Mouse (Mus musculus) midbrain, postnatal 0 days (tissue): Measurements from ENCODE around the gene Ttc23l. TPM values are rescaled to one million over a fixed set of nuclear protein-coding genes. Genes with fewer than 3 reads are reported as not detected.
"Not testable (repeated sequence)": the region's sequence is repeated elsewhere in the genome, so short reads cannot be mapped to it uniquely, and the experiment has no call there.

Experiments used
- ATAC-seq: fragments of 200-750 bp; cut with Nextera tagmentation; 2 replicates; pipeline ENCODE4 v1.8.0; 2017; ENCODE audit warnings: moderate number of reproducible peaks, mild to moderate bottlenecking, moderate TSS enrichment, moderate library complexity; ENCODE audit not compliant: low FRiP score
- DNase-seq: peaks from one replicate; pipeline ENCODE4 v3.0.0-alpha.2; 2015; ENCODE audit warnings: low spot score
- H3K27ac ChIP-seq: fragments of 300-500 bp; sonication (generic); 2 replicates; pipeline ENCODE4 v1.5.1; 2014; ENCODE audit warnings: low read depth, mild to moderate bottlenecking, low read length, mixed read lengths
- H3K27me3 ChIP-seq: fragments of 300-500 bp; sonication (generic); 2 replicates; pipeline ENCODE4 v1.6.1; 2014; ENCODE audit warnings: low read length, control low read depth, mixed read lengths; ENCODE audit not compliant: insufficient read depth
- H3K36me3 ChIP-seq: fragments of 300-500 bp; sonication (generic); 2 replicates; pipeline ENCODE4 v1.6.1; 2014; ENCODE audit warnings: low read length, control low read depth, mixed read lengths; ENCODE audit not compliant: insufficient read depth
- H3K4me1 ChIP-seq: fragments of 300-500 bp; sonication (generic); 2 replicates; pipeline ENCODE4 v1.6.1; 2014; ENCODE audit warnings: mild to moderate bottlenecking, control low read depth, antibody characterized with exemption, low read length, mixed read lengths; ENCODE audit not compliant: insufficient read depth
- H3K4me2 ChIP-seq: fragments of 300-500 bp; sonication (generic); 2 replicates; pipeline ENCODE4 v1.6.1; 2014; ENCODE audit warnings: low read depth, mild to moderate bottlenecking, low read length, mixed read lengths; ENCODE audit not compliant: poor library complexity, severe bottlenecking
- H3K4me3 ChIP-seq: fragments of 300-500 bp; sonication (generic); 2 replicates; pipeline ENCODE4 v1.5.1; 2014; ENCODE audit warnings: low read depth, mild to moderate bottlenecking, low read length, moderate library complexity
- H3K9ac ChIP-seq: fragments of 300-500 bp; sonication (generic); replicated peaks from 2 replicates; pipeline ENCODE4 v1.6.1; 2014; ENCODE audit warnings: mild to moderate bottlenecking, low read length, moderate library complexity, mixed read lengths; ENCODE audit not compliant: poor library complexity, severe bottlenecking
- H3K9me3 ChIP-seq: fragments of 300-500 bp; sonication (generic); 2 replicates; pipeline ENCODE4 v1.6.1; 2016; ENCODE audit warnings: low read length, control low read depth
- CTCF ChIP-seq: IDR thresholded peaks from 2 replicates; pipeline ENCODE4 v1.5.1; 2016; ENCODE audit warnings: antibody characterized with exemption, mild to moderate bottlenecking
- WGBS: fragments of 180-500 bp; shearing (Covaris S2); extraction: QIAGEN DNeasy Blood & Tissue Kit; methylation state at CpG from one replicate; pipeline ENCODE4 v1.1.7; 2014; 5-methylcytosine and 5-hydroxymethylcytosine counted together
- polyA plus RNA-seq: library from polyadenylated mRNA; unstranded; fragments of >200 nt; fragmentation: Nextera tagmentation; extraction: Ambion mirVana; gene quantifications from 2 replicates; pipeline ENCODE4 v1.2.1, GENCODE M21; 2015
- total RNA-seq: library from RNA; depleted of rRNA; stranded (reverse); fragments of >200 nt; gene quantifications from 2 replicates; pipeline ENCODE4 v1.2.3, GENCODE M21; 2014

The Ttc23l gene
- total and polyA plus RNA-seq, 2 experiments from 2014 or later = not detected

DNA sequence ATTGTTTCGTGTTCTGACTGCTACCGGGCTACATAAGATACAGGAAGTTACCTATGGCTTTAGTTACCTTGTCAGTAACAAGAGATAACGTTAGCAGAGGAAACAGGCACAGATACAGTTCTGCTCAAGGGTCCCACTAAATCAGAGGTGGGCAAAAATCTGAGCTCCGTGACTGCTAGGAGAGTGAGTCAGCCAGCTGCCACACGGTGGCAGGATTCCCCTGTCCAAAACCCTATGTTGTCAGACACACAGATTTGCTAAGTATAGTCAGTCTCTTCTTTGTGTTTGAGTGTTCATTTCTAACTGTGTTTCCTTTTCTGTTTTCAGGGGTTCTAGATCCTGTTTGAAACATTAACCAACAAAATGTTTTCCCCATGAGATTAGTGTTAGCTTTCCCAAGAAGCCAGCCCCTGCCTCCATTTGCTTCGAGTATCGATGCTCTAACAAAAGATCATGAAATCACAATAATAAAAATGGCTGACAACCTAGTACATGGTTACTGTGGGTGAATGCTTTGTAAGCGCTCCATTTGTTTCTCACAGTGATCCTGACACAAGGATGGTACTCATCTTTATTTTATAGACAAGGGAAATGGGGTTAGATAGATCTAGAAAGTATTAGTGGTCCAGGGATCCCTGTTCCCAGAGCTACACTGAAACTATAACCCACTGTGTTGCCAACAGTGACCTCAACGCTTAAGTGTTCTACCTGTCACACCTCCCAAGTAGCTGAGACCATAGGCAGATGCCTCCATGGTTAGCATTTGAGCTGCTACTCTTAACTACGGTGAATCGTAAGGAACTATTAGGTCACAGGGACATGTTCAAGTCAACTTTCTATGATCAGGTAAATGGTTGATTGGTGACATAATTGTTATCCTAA lies 57.4 kb downstream of the Ttc23l start:
- Histone ChIP-seq H3K27ac (no peak overlapping the region), H3K9me3 (no peaks in the 10 kb centered on the region), H3K4me3 (no peak overlapping the region), H3K9ac (no peak overlapping the region), H3K4me1 (no peaks in the 10 kb centered on the region), H3K36me3 (0 out of 2 replicates have a peak, but pooled peaks cover 2% of the 10 kb centered on the region), H3K27me3 (no peaks in the 10 kb centered on the region), H3K4me2 (no peak overlapping the region)
- WGBS = 58% methylated on average over 11 of the region's 11 CpGs
- peak; percentile 84 for DNase-seq
- peak; percentile 91 for ATAC-seq
- peak; percentile 94 for TF ChIP-seq CTCF

- WGBS = 87% methylated on average over 5 of the region's 5 CpGs
- no peak for DNase-seq
Measured at GRCm38 (mm10) chr15:10500035-10500434, 58.4 kb downstream of the Ttc23l start.

DNA sequence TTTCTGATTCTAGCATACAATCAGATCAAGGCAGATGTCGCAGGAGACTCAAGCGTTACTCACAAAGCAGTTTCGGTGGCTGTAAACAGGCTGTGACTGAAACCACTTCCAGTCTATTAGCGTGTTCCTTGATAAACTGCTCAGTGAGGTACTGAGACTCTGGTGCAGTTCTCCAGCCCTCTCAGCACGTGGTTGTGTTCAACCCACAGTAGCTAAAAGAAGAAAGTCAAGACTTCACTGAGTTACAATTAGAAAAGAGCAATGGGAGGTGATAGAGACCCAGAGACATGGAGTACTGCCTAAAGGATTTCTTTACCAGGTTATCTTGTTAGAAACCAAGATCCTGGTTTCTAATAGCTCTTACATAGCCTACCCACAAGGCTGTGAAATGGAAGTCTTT lies 58.9 kb downstream of the Ttc23l start:
- Histone ChIP-seq H3K9ac (no peak overlapping the region), H3K27ac (no peak overlapping the region), H3K4me2 (no peak overlapping the region), H3K9me3 (no peaks in the 10 kb centered on the region), H3K4me1 (no peaks in the 10 kb centered on the region), H3K4me3 (no peak overlapping the region), H3K27me3 (no peaks in the 10 kb centered on the region), H3K36me3 (0 out of 2 replicates have a peak, but pooled peaks cover 5% of the 10 kb centered on the region)
- TF ChIP-seq CTCF = no peak
- ATAC-seq (no peak), DNase-seq (no peak)
- 85% methylated on average over 5 of the region's 5 CpGs for WGBS

More at GRCm38 (mm10) chr15:10500035-10500434, 58.4 kb downstream of the Ttc23l start:
- Histone ChIP-seq H3K4me3 (no peak overlapping the region), H3K9ac (no peak overlapping the region), H3K27me3 (no peaks in the 10 kb centered on the region), H3K4me1 (no peaks in the 10 kb centered on the region), H3K27ac (no peak overlapping the region), H3K9me3 (no peaks in the 10 kb centered on the region), H3K4me2 (no peak overlapping the region), H3K36me3 (0 out of 2 replicates have a peak, but pooled peaks cover 5% of the 10 kb centered on the region)
- TF ChIP-seq CTCF = no peak
- ATAC-seq = peak; percentile 49; the same call in 1 of the 2 replicates

GRCm38 (mm10) chr15:10496696-10497095 lies 61.8 kb downstream of the Ttc23l start:
- not testable (repeated sequence) for H3K27ac ChIP-seq, DNase-seq, H3K27me3 ChIP-seq, H3K36me3 ChIP-seq, H3K4me1 ChIP-seq, H3K4me2 ChIP-seq, H3K9me3 ChIP-seq, H3K9ac ChIP-seq, H3K4me3 ChIP-seq, ATAC-seq
- WGBS = 98% methylated on average over 1 of the region's 1 CpGs

DNA sequence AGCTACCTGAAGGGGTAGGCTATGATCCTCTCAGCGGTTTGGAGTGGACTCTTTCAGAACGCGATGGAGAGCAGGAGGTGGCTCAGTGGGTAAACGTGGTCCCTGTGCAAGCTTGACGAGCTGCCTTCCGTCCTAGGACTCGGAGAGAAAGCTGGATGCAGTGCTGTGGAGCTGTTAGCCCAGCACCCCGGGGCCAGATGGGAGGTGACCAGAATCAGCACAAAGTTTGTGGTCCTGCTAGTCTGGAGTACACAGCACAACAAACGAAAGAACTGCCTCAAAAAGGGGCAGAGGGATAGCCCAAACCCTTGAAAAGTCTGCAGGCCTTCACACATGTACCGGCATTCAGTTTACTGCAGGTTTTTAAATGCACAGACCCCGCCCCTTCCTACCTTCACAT lies 62.5 kb downstream of the Ttc23l start:
- no peak for DNase-seq
- Histone ChIP-seq H3K4me2 (no peak overlapping the region), H3K9me3 (no peaks in the 10 kb centered on the region), H3K4me3 (no peak overlapping the region), H3K27me3 (no peaks in the 10 kb centered on the region), H3K9ac (no peak overlapping the region), H3K36me3 (0 out of 2 replicates have a peak, but pooled peaks cover 5% of the 10 kb centered on the region), H3K4me1 (no peaks in the 10 kb centered on the region), H3K27ac (no peak overlapping the region)
- no peak for TF ChIP-seq CTCF
- 94% methylated on average over 11 of the region's 11 CpGs for WGBS
- no peak for ATAC-seq

- Histone ChIP-seq H3K36me3 (no peaks in the 10 kb centered on the region), H3K27ac (no peak overlapping the region), H3K27me3 (no peaks in the 10 kb centered on the region), H3K4me1 (peaks cover 4% of the 10 kb centered on the region), H3K9ac (no peak overlapping the region), H3K4me3 (no peak overlapping the region), H3K9me3 (no peaks in the 10 kb centered on the region), H3K4me2 (no peak overlapping the region)
- DNase-seq (no peak), ATAC-seq (no peak)
- no peak for TF ChIP-seq CTCF
- 92% methylated on average over 5 of the region's 5 CpGs for WGBS
Measured at GRCm38 (mm10) chr15:10490101-10490500, 68.4 kb downstream of the Ttc23l start.
